Mouse (Mus musculus): ENCODE measurements around the gene Kcnj15.

The Kcnj15 gene

DNA sequence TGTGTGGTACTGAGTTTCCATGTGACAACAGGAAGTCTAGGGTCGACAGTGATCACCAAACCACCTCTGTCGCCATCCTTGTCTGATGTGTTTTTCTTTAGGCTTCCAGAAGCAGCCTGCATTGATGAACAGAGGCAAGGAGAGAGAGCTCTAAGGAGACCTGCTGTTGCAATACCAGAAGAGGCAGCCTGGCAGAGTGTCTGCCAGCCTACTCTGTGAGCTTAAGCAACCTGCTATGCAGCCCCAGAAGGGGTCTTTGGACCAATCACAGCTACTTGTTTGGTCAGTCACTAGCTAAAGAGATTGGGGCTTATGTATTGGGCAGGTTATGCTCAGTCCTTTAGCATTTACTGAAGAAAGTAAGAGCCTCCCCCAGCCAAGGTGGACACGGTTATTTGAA lies 11.9 kb upstream of the Kcnj15 start:
- DNase-seq (ENCODE audit: low spot score in 2 of 2) = no peak

GRCm38 (mm10) chr16:95248646-95249045 lies 8.7 kb upstream of the Kcnj15 start:
- no peak for DNase-seq (ENCODE audit: low spot score in 2 of 2)

DNA sequence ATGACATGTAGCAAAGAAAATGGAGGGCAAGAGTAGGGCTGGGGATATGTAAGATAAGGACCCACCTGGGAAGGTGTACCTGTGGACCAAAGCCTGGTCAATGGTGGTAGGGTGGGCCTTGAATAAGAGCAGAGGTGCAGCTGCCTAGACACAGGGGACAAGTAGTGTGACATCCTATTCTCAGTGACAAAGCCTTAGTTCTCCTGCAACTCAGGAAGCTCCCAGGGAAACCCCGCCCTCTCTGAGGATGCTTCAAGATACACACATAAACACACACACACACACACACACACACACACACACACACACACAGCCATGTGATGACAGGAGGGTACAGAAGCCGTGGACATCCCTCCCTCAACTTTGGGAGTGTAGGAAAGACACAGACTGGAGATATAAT lies 710 bp upstream of the Kcnj15 start:
- no peak for DNase-seq (ENCODE audit: low spot score in 2 of 2)

GRCm38 (mm10) chr16:95258100-95258499 lies 742 bp downstream of the Kcnj15 start:
- no peak for DNase-seq (ENCODE audit: low spot score in 2 of 2)

- DNase-seq (ENCODE audit: low spot score in 2 of 2) = no peak
Measured at GRCm38 (mm10) chr16:95259505-95259904, 2.1 kb downstream of the Kcnj15 start.

GRCm38 (mm10) chr16:95260693-95261092 lies 3.3 kb downstream of the Kcnj15 start:
- DNase-seq (ENCODE audit: low spot score in 2 of 2) = no peak

DNA sequence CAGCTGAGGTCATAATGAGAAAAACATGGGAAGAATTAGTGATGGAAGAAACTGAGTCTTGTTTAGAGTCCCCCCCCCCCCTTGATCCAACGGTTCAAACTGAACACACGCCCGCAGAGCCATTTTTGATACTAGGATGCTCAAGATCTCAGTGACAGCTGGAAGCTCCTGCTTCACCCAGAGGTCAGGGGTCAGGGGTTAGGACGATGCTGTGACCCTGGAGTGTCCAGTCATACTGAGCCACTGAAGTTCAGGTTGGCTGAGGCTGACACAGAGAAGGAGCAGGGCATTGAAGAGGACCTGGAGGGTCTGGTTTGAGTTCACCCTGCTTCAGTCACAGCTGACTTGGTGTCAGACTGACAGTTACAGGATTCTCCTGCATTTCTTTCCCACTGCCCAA lies 4.4 kb downstream of the Kcnj15 start:
- no peak for DNase-seq (ENCODE audit: low spot score in 2 of 2)

- DNase-seq (ENCODE audit: low spot score in 2 of 2) = no peak
Measured at GRCm38 (mm10) chr16:95262706-95263363, 5.5 kb downstream of the Kcnj15 start.

GRCm38 (mm10) chr16:95264324-95264723 lies 7.0 kb downstream of the Kcnj15 start:
- no peak for DNase-seq (ENCODE audit: low spot score in 2 of 2)

DNA sequence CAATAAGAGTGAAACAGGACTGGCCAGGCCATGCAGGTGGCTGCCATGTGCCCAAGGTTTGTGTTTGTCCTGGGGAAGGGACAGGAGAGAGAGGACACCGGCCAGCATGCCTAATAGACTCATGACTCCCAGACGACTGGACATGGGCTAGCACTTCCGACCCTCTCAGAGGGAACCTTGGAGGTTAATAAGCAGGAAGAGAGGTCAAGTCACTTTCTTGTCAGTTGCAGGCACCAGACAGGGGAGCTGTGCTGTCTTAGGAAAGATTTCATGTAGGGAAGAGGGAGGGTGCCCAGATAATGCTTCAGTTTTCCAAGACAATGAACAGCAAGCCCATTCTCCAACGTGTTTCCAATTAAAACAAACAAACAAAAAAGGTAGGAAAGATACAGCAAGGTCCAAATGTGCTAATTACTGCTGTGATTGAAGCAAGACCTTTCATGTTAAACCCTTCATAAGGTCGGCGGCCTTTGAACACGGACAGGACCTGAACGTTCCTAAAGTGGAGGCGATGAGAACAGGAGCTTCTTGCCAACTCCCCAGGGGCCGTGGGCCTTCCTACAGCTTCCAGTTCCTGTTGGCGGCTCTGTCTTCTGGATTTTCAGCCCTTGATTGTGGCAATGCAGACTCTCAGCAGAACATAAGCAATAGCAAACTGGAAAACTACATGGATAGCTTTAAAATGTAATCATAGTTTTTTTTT lies 10.3 kb downstream of the Kcnj15 start:
- DNase-seq (ENCODE audit: low spot score in 2 of 2) = no peak

GRCm38 (mm10) chr16:95269610-95270009 lies 12.3 kb downstream of the Kcnj15 start:
- DNase-seq (ENCODE audit: low spot score in 2 of 2) = no peak

DNA sequence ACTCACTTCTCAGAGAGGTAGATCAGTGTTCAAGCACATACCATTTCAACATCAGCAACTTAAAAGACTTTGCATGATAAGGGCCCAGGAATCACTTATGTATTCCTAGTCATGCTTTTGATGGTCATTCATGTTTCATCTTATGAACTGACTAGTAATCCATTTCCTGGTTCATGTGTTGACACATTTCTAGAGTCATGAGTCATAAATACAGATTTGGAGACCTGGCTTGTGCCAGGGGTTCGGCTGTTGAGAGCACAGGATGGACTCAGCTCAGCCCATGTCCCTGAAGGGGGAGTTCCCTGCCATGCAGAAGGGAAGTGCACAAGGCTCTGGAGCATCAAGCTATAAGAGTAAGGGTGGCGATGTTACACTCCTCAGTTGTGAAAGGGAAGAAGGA lies 15.7 kb downstream of the Kcnj15 start:
- DNase-seq (ENCODE audit: low spot score in 2 of 2) = no peak

GRCm38 (mm10) chr16:95275713-95276502 lies 18.6 kb downstream of the Kcnj15 start:
- no peak for DNase-seq (ENCODE audit: low spot score in 2 of 2)

GRCm38 (mm10) chr16:95279015-95279414 lies 21.7 kb downstream of the Kcnj15 start:
- DNase-seq (ENCODE audit: low spot score in 2 of 2) = no peak

DNA sequence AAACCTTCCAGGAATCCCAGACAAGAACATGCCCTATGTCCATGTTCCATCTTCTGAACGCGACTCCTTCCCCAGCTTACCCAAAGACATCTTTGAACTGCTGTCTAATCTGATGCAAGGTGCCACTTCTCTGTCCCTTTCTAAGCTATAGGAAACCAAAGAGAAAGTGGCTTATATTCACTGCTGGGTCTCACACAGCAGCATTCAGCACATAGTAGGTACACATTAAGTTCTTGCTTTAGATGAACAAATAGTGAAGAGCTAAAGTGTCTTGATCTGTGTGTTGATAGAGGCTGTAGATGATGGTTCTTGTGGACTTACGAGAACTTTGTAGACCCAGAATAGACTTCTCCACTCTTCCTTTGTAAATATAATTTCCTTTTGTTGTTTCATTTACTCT lies 23.0 kb downstream of the Kcnj15 start:
- DNase-seq (ENCODE audit: low spot score in 2 of 2) = no peak

- DNase-seq (ENCODE audit: low spot score in 2 of 2) = no peak
Measured at GRCm38 (mm10) chr16:95283369-95283768, 26.0 kb downstream of the Kcnj15 start.

DNA sequence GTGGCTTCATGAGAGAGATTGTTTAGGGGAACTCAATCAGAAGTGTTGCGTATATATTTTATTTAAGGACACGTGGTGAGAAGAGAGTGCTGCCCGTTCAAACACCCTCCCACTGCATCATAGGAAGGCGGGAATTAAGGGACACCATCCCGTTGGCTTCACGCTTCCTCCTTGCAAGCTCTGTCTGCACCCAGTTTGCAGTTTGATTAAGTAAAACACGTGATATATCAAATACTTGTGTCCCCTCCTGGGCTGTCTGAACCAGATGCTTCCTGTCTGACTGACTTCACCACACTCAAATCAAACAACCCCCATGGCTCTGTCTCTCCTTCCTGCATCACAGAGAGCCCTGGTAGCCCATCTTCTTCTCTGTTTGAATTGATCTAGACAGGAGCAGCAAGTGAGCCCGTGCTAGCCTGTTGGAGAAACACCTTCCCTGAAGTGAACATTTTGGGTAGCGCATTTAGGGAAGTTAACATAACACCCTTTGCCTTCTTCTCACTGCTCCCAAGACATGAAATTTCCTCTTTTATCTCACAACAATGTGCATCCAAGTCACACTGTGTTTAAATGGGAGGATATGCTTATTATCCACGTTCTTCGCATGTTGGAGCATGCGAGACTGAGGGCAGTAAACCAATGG lies 26.8 kb downstream of the Kcnj15 start:
- DNase-seq (ENCODE audit: low spot score in 2 of 2) = no peak

- DNase-seq (ENCODE audit: low spot score in 2 of 2) = no peak
Measured at GRCm38 (mm10) chr16:95285043-95285442, 27.7 kb downstream of the Kcnj15 start.

- DNase-seq (ENCODE audit: low spot score in 2 of 2) = no peak
Measured at GRCm38 (mm10) chr16:95285767-95286166, 28.4 kb downstream of the Kcnj15 start.

DNA sequence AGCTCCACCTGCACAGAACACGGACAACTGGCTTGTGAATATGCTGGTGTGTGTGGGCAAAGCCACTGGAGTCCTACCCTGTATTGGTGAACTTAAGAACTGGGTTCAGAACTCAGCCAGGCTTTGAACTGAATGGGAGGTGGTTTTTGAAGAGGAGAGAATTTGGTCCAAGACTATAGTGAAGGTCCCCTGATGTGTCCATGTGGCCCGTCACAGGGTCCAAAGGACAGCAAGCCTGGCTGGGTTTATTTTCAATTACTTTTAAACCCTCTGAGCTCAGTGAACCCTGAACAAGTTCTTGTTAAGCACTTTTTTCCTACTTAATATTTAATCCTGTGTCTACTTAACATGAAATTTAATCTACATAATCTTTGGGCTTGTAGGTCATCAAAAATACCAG lies 30.3 kb downstream of the Kcnj15 start:
- DNase-seq (ENCODE audit: low spot score in 2 of 2) = no peak

DNA sequence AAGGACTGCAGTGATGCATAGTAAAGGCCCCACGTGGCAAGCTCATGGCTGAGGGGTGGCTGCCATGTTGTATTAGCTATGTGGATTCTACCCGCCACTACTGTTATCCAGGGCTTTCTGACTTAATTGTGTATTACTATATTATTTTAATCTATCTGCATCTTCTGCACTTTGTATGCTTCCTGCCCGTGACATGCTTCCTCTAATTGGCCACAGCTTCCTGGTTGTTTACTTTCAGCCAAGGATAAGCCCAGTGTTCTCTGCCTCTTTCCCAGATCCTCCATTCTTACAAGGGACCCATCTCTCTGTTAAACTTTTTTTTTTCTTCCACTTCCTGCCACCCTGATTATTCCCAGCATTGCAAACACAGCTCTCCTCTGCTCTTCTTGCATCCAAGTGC lies 32.0 kb downstream of the Kcnj15 start:
- DNase-seq (ENCODE audit: low spot score in 2 of 2) = no peak

- DNase-seq (ENCODE audit: low spot score in 2 of 2) = no peak
Measured at GRCm38 (mm10) chr16:95291450-95292101, 34.2 kb downstream of the Kcnj15 start.
